Mouse (Mus musculus) stomach, embryonic 14.5 days (tissue): ENCODE measurements at regions not wholly inside any gene's neighbourhood (a gene's known extent, or its start where the extent isn't known, plus 50 kb on each side); places are given as distances from the start of the nearest gene placed in this dataset.

Experiments
- ATAC-seq: fragments of 200-750 bp; cut with Nextera tagmentation; 2 replicates; pipeline ENCODE4 v1.8.0; 2017; ENCODE audit warnings: low read depth, moderate TSS enrichment; ENCODE audit not compliant: insufficient number of reproducible peaks, insufficient read depth, low FRiP score
- H3K27ac ChIP-seq: fragments of 300-500 bp; sonication (generic); 2 replicates; pipeline ENCODE4 v1.5.1; 2014; ENCODE audit warnings: mild to moderate bottlenecking, low read length, moderate library complexity, mixed read lengths
- H3K27me3 ChIP-seq: fragments of 300-500 bp; sonication (generic); 2 replicates; pipeline ENCODE4 v1.6.1; 2014; ENCODE audit warnings: low read length, control low read depth, mixed read lengths; ENCODE audit not compliant: control insufficient read depth, insufficient read depth
- H3K36me3 ChIP-seq: fragments of 300-500 bp; sonication (generic); 2 replicates; pipeline ENCODE4 v1.6.1; 2014; ENCODE audit warnings: mild to moderate bottlenecking, control low read depth, low read length, moderate library complexity, mixed read lengths; ENCODE audit not compliant: control insufficient read depth, insufficient read depth
- H3K4me1 ChIP-seq: fragments of 300-500 bp; sonication (generic); 2 replicates; pipeline ENCODE4 v1.6.1; 2014; ENCODE audit warnings: low read length, control low read depth, mixed read lengths; ENCODE audit not compliant: control insufficient read depth, insufficient read depth
- H3K4me2 ChIP-seq: fragments of 300-500 bp; sonication (generic); replicated peaks from 2 replicates; pipeline ENCODE4 v1.6.1; 2014; ENCODE audit warnings: low read depth, low read length, control low read depth
- H3K4me3 ChIP-seq: fragments of 300-500 bp; sonication (generic); 2 replicates; pipeline ENCODE4 v1.5.1; 2014; ENCODE audit warnings: low read depth, low read length, control low read depth
- H3K9ac ChIP-seq: fragments of 300-500 bp; sonication (generic); replicated peaks from 2 replicates; pipeline ENCODE4 v1.6.1; 2014; ENCODE audit warnings: low read depth, mild to moderate bottlenecking, control low read depth, low read length, moderate library complexity, mixed read lengths
- H3K9me3 ChIP-seq: fragments of 300-500 bp; sonication (generic); 2 replicates; pipeline ENCODE4 v1.6.1; 2016; ENCODE audit warnings: low read depth, low read length, control low read depth; ENCODE audit not compliant: control insufficient read depth
- WGBS: fragments of 180-500 bp; shearing (Covaris S2); extraction: QIAGEN DNeasy Blood & Tissue Kit; methylation state at CpG from one replicate; pipeline ENCODE4 v1.1.7; 2014; 5-methylcytosine and 5-hydroxymethylcytosine counted together

DNA sequence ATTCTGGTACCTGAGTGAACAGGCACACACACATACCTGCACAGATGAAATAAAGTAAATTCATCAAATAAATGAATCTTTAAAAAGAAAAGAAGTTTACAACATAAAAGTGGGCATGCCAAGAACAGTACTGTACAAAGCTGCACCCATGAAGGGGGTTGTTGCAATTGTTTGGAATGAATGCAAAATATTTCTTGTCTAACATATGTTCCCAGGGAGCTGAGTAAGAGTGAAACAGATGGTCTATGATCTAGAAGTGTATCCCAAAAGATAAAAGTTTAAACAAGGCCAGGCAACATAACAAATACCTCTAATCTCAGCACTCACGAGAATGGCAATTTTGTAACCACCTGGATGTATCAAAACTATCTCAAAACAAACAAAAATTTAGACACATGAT lies 1685.5 kb upstream of the Dsel start:
- Histone ChIP-seq H3K9ac (no peak overlapping the region), H3K27me3 (no peaks in the 10 kb centered on the region), H3K27ac (no peak overlapping the region), H3K4me1 (no peaks in the 10 kb centered on the region), H3K9me3 (no peaks in the 10 kb centered on the region), H3K4me2 (no peak overlapping the region), H3K36me3 (no peaks in the 10 kb centered on the region), H3K4me3 (no peak overlapping the region)
- 58% methylated on average over 1 of the region's 1 CpGs for WGBS
- no peak for ATAC-seq

DNA sequence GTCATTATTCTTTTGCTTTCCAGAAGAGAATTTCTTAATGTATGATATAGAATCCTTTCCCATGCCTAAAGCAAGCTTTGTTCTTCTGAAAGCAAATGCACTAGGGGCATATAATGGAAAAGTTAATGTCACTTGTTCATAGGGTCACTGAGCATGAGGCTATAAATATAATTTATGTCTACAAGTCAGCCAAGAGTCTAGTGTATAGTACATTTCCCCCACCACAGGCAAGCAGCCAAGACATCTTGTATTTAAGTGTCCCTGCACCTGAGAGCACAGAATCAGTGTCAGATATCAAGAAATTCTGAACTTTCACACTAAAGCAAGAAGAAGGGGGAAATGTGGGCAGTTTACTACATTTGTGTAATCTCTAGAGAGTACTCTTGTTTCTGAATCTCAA lies 1675.3 kb upstream of the Dsel start:
- no peaks in the 10 kb centered on the region for H3K4me1 ChIP-seq
- no peak for ATAC-seq

GRCm38 (mm10) chr1:113530553-113530952 lies 1665.8 kb upstream of the Dsel start:
- WGBS = 88% methylated on average over 3 of the region's 3 CpGs
- Histone ChIP-seq H3K4me3 (no peak overlapping the region), H3K9ac (no peak overlapping the region), H3K27me3 (no peaks in the 10 kb centered on the region), H3K9me3 (no peaks in the 10 kb centered on the region), H3K27ac (no peak overlapping the region), H3K4me1 (no peaks in the 10 kb centered on the region), H3K4me2 (no peak overlapping the region), H3K36me3 (no peaks in the 10 kb centered on the region)
- no peak for ATAC-seq

More for the DNA sequence above, 1675.3 kb upstream of the Dsel start:
- Histone ChIP-seq H3K4me2 (no peak overlapping the region), H3K9me3 (no peaks in the 10 kb centered on the region), H3K27me3 (no peaks in the 10 kb centered on the region), H3K9ac (no peak overlapping the region), H3K4me3 (no peak overlapping the region), H3K36me3 (no peaks in the 10 kb centered on the region), H3K27ac (no peak overlapping the region)

GRCm38 (mm10) chr1:113495987-113496386 lies 1631.3 kb upstream of the Dsel start:
- ATAC-seq = no peak
- 56% methylated on average over 2 of the region's 2 CpGs for WGBS

GRCm38 (mm10) chr1:113490243-113491003 lies 1625.7 kb upstream of the Dsel start:
- no peak overlapping the region for H3K4me3 ChIP-seq
- no peak overlapping the region for H3K4me2 ChIP-seq
- no peak overlapping the region for H3K27ac ChIP-seq
- H3K9me3 ChIP-seq = no peaks in the 10 kb centered on the region
- H3K27me3 ChIP-seq = no peaks in the 10 kb centered on the region
- WGBS = 80% methylated on average over 5 of the region's 5 CpGs
- no peak for ATAC-seq
- no peak overlapping the region for H3K9ac ChIP-seq
- no peaks in the 10 kb centered on the region for H3K4me1 ChIP-seq
- H3K36me3 ChIP-seq = no peaks in the 10 kb centered on the region

More at GRCm38 (mm10) chr1:113495987-113496386, 1631.3 kb upstream of the Dsel start:
- no peaks in the 10 kb centered on the region for H3K27me3 ChIP-seq
- H3K4me1 ChIP-seq = no peaks in the 10 kb centered on the region
- no peak overlapping the region for H3K4me3 ChIP-seq
- H3K4me2 ChIP-seq = no peak overlapping the region
- no peaks in the 10 kb centered on the region for H3K9me3 ChIP-seq
- H3K27ac ChIP-seq = no peak overlapping the region
- no peak overlapping the region for H3K9ac ChIP-seq
- H3K36me3 ChIP-seq = no peaks in the 10 kb centered on the region

- no peak overlapping the region for H3K4me3 ChIP-seq
- H3K9ac ChIP-seq = no peak overlapping the region
- no peaks in the 10 kb centered on the region for H3K9me3 ChIP-seq
- no peaks in the 10 kb centered on the region for H3K4me1 ChIP-seq
- no peak overlapping the region for H3K27ac ChIP-seq
- no peak overlapping the region for H3K4me2 ChIP-seq
- ATAC-seq = no peak
- H3K36me3 ChIP-seq = no peaks in the 10 kb centered on the region
- no peaks in the 10 kb centered on the region for H3K27me3 ChIP-seq
- WGBS = 76% methylated on average over 7 of the region's 7 CpGs
Observed at GRCm38 (mm10) chr1:113456538-113457273, 1592.0 kb upstream of the Dsel start.

DNA sequence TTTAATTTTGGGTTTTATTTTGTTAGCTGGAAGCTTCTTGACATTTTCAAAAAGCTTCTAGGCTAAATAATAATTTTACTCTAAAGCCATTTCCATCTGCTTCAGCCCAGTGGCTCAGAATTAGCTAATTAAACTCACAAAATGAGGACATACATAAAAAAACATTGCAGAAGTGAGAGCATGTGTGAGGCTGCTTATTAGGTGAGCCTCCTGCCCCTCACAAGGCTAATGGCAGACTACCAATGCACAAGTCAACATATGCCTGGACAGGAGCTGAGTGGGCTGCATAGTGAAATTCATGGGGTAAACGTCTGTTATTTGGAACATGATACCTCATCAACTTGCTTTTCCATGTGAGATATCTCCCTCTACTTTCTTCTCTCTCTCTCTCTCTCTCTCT lies 1569.0 kb upstream of the Dsel start:
- 70% methylated on average over 1 of the region's 1 CpGs for WGBS
- no peaks in the 10 kb centered on the region for H3K27me3 ChIP-seq
- no peaks in the 10 kb centered on the region for H3K36me3 ChIP-seq
- no peak overlapping the region for H3K9ac ChIP-seq
- H3K27ac ChIP-seq = no peak overlapping the region
- no peak overlapping the region for H3K4me3 ChIP-seq
- no peak overlapping the region for H3K4me2 ChIP-seq
- H3K4me1 ChIP-seq = no peaks in the 10 kb centered on the region
- no peak for ATAC-seq
- no peaks in the 10 kb centered on the region for H3K9me3 ChIP-seq

DNA sequence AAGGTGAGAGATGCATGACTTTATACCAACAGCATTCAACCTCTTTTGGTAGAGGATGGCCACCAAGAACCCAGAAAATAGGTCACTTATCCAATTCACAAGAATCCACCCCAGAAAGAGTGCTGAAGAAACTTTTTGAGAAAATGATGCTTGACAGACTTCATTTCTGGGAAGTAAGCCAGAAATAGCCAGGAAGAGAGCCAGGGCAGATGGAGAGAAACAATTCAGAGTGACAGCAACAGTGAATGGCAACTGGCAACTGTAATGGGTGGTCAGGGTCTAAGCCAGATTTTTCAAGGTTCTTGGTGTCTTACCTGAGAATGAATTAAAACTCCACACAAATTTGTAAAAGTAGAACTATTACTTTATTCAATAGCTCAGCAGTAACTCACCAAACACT lies 1566.5 kb upstream of the Dsel start:
- H3K4me3 ChIP-seq = no peak overlapping the region
- no peak overlapping the region for H3K27ac ChIP-seq
- no peaks in the 10 kb centered on the region for H3K36me3 ChIP-seq
- H3K4me2 ChIP-seq = no peak overlapping the region
- H3K9me3 ChIP-seq = no peaks in the 10 kb centered on the region
- no peak overlapping the region for H3K9ac ChIP-seq
- no peaks in the 10 kb centered on the region for H3K27me3 ChIP-seq
- no peaks in the 10 kb centered on the region for H3K4me1 ChIP-seq
- ATAC-seq = no peak
